Mouse (Mus musculus): ENCODE measurements around the gene Fjx1.

Gene Fjx1

DNA sequence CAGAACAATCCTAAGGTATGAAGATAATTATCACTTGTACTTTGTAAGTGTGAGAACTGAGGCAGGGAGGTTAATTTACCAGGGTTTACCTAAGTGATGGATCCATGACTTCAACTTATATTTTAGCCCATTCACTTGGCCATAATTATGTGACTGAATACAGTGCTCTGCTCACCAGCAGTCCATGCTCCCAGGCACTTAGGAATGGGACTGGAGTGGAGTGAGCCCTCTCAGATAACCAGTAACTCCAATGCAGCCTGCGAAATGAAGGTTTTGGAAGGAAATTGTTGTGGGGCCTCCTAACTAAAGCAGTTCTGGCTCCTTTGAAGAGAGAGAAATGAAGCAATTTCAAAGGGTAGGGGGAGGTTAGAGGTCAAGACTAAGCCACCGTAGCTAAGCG, 25.9 kb downstream of the Fjx1 start:
- no peak for DNase-seq (ENCODE audit: low read depth, low spot score)

DNA sequence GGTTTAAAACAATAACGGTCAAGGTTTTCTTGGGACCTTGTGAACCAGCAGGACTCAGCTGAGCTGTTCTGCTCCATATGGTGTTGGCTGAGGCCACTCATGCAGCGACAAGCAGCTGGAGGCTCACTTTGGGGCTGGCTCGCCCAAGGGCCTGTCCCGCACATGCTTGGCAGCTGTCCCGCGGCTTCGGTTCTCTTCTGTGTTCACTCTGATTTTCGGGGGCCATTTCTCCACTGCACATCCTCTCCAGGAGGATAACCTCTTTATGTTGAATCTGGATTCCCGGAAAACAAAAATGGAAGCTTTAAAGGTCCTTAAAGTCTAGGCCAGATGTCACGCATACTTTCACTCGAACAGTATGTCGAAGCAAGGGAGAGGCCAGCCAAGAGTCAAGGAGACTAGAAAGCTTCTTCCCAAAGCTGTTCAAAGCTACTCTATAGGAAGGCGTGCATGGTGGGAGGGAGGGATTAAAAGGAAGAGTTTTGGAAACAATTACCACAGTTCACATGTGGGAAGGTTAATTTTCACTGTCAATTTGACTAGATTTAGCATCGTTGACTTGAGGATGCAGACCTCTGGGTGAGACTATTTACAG, 36.1 kb downstream of the Fjx1 start:
- DNase-seq (ENCODE audit: low read depth, low spot score): no peak

DNA sequence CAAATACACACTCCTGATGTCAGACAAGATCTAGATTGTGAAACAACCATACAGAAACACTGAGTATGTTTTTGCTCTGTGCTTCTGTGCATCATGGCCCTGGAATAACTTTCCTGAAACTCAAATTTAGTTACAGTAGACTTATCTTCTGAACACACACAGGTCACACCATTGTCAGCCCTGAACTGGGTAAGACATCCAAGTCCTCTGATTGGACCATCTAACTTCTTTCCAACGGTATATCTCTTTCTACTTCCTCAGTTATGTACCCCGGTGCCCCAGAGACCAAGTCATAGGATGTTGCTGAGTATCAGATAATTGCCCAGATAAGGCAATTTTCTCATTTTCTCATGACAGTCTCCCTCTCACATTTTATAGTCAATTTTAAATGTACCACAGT, 39.6 kb downstream of the Fjx1 start:
- DNase-seq (ENCODE audit: low read depth, low spot score): no peak

DNA sequence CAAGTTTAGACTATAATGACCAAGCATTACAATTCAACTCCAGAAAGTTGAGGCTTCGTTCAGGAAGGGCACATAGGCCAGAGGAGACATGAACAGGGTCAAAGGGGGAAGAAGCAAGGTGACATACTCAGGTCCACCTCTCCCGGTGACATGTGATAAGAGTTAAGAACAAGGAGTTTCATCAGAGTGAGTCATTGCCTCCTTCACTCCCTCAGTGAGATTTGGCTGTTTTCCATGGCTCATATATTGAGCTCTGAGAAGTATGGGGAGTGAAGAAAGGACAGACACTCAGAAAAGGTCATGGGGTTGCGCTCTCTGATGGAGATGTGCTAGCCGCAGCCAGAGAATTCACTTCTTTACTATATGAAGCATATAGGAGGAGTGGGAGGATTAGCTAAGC, 41.7 kb downstream of the Fjx1 start:
- DNase-seq (ENCODE audit: low read depth, low spot score): no peak

DNA sequence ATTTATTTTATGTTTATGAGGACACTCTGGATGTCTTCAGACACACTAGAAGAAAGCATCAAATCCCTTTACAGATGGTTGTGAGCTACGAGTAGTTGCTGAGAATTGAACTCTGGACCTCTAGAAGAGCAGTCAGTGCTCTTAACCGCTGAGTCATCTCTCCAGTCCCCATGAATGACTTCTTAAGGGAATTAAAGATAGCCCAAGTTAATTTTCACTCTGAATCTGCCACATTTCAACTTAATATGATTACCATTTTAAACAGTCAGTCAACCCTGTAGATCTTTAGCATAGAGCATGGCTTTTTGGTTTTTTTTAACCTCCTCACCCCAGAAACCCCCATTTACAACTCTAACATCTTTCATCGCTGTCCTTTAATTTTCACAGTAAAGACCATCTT, 42.6 kb downstream of the Fjx1 start:
- no peak for DNase-seq (ENCODE audit: low read depth, low spot score)

DNA sequence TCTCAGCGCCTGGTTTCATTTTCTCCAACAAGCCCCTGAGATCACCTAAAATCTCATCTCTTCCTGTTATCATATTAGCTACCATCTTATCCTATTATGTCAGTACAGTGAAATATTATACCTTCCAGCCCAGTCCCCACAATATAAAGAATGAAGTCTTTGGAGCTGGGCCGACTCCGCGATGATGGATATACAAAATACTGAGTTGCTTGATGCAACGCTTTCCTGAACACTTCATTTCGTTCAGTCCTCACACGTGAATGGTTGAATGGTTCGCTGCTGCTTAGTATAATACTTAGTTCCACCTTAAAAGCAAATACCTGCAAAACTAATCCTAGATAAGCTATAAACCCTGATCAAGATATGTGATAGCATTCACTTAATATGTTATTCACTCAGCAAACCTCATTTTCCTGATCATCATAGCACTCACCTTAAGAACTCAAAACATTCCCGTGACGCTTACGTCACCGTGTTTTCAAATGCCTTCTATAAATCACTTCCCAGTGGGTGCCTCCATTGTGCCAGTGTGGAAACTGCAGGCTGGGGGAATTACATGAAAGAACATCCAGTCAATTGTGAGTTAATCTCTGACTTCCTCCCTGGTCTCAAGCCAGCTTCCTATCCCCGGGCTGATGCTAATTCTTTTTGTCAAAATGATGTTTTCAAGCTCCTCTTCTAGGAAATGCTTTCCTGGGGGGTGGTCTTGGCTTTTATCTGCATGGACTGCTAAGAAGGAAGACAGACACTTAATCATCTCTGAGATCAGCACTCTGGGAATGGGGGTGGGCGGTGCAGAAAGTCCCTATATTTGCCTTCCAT, 44.7 kb downstream of the Fjx1 start, which contains the start of gene Trim44:
TSS of gene Trim44 (minus strand) at position 466 of the 822 bp plus-strand sequence.
- no peak for DNase-seq (ENCODE audit: low read depth, low spot score)

DNA sequence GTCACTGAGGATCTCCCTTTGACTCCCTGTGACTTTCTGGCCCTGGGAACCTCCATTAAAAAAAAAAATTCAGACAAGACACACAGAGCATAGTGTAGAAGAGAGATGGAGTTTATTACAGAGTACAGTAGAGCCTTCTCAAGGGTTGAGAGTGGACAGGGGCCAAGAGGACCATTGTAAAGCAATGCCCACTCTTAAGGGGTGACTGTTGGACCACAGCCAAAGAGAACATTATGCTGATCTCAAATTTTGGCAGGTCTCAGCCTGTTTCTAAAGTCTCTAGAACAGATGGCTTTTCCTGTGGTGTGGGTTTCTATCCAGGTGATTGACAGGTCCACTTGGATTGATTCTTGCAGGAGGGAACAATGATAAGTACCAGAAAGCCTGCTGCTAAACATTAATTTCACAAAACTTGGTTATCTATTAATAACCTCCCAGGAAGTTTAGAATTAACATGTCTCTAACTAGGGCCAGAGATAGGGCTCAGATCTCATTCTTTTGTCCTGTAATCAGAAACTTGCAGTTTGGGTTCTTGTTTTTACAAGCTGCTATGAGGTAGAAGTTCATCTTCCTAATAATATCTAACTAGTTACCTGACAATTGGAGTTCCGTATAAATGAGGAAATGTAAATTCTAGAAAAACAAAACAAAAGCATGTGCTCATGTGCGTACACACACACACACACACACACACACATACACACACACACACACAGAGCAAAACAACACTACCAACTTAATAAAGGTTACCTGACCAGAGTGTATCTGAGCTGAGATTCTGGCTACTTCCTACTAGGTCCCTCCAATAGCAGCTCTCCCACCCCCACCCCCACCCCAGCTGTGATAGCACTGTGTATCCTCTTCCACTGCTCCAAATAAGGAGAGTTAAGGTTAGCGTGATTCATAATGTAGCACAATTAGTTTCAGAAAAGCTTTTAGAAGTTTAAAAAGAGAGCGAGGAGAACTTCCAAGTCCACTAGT, 45.7 kb downstream of the Fjx1 start:
- no peak for DNase-seq (ENCODE audit: low read depth, low spot score)

DNA sequence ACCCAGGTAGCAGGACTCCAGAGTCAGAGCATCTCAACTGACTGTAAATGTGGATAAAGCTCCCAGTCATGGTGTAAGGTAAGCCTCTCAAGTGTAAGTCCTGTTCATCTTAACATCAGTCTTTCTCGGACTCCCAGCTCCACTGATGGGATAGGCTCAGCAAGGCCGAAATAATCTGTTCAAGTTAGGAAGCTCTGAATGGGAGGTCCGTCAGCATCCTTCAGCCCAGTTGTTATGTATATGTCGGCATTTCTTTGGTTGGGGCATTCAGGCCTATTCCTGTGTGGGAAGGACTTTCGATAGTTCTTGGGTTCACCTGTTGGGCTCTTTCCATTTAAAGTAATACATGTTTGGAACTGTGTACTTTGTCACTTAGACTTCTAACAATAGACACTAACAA, 48.3 kb downstream of the Fjx1 start:
- no peak for DNase-seq (ENCODE audit: low read depth, low spot score)

DNA sequence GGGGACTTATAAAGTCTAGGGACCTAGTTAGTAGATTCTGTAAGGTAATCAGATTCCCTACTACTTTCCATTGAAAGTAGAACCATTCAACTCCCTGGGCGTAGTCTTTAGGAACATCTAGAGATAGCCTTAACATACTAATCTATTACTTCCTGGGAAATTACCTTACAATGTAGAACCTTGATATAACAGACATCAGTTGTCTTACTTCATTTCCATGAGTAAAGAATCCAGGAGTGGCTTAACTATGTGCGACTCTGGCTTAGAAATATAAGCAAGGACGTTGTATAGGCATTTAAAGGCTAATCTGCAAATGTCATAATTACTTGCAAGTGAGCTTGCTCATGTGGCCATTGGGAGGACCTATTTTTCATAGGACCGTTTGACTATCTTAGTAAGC, 49.0 kb downstream of the Fjx1 start:
- DNase-seq (ENCODE audit: low read depth, low spot score): no peak

DNA sequence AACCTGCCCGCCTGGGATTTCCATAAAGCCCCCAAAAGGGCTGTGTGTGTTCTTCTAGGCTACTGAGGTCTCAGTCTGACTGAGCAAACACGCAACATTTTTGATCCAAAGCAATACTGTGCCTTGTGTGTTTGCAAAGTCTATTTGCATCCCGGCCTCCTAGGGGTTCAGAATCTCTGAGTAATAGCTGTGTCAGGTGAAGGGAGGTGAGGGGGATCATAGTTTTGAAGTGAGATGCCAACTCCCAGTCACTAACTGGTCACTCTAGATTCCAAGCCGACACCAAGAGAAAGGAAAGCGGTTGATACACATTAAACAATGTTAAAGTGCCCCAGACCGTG, 51.0 kb downstream of the Fjx1 start:
- no peak for DNase-seq (ENCODE audit: low read depth, low spot score)

DNA sequence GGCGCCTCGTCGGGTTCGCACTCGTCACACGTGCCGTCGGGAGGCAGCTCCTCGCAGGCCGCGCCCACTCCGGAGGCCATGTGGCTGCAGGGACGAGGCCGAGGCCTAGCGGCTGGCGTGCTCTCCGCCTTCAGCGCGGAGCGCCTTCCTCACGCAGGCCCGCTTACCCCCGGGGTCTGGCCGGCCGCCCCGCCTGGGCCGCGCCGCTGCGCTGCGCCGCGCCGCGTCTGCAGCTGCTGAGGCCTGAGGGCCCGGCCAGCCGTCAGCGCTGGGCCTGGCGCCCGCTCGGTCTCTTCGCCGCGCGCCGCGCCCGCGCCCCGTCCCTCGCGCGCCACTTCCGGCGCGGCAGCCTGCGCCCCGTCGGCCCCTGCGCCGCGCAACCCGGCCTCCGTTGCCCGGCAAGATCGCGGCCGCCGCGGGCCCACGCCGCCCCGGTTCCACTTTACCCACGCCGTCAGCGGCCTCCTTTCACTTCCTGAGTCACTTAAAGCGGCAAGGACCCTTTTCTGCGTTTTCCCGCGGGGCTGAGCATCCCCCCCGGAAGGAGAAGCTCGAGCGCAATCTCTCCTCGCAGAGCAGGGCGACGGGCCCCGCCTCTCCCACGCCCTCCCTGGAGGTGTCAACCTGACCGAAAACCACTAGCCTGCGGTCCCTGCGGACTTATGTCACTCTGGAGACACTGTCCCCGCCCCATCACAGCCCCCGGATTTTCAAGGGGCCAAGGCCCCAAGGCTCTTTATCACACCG, 51.5 kb downstream of the Fjx1 start:
- DNase-seq (ENCODE audit: low read depth, low spot score): peak; percentile 57

DNA sequence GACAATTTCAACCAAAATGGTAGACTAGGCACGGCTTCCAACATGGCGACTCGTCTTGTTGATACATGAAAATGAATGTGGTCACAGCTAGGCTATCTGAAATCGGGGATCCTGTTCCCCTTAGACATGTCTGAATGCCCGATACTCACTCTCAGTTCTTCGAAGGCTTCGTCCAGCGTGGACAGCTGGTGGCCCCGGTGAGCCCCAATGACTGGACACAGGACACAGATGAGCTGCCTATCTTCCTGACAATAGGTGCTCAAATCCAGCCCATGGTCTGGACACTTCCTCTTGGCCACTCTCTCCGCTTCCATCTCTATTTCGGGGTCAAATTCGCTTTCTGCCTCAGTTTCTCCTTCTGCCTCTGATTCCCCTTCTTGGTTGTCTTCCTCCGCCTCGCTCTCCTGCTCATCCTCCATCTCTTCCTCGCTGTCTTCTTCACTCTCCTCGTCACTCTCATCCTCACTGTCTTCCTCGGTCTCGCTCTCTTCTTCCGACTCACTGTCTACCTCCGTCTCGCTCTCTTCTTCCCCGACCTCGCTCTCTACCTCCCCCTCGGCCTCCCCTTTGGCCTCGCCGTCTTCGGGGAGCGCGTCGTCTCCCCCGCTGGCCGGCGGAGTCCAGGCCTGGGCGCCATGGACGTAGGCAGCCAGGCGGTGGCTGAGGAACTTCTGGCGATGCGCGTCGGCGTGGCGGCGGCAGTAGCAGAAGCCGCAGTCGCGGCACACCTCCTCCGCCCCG, 52.3 kb downstream of the Fjx1 start:
- no peak for DNase-seq (ENCODE audit: low read depth, low spot score)
